Mouse (Mus musculus) skeletal muscle tissue, adult 2 months (tissue): Measurements from ENCODE around the gene Tmem63c.
A peak's percentile ranks its signal among the peaks of the same experiment; 100 is the strongest.

Experiments
- DNase-seq: peaks from one replicate; pipeline ENCODE4 v3.0.0-alpha.2; 2012; ENCODE audit warnings: low read depth, low spot score

The Tmem63c gene

GRCm38 (mm10) chr12:87021040-87021439, at the start of gene Tmem63c:
Gene Tmem63c (plus strand): TSS chr12:87021340.
- DNase-seq = no peak

GRCm38 (mm10) chr12:86973216-86973615, 47.9 kb upstream of the Tmem63c start:
- no peak for DNase-seq

GRCm38 (mm10) chr12:86973706-86974105, 47.4 kb upstream of the Tmem63c start:
- no peak for DNase-seq

- DNase-seq = peak; percentile 34
These were observed 46.5 kb upstream of the Tmem63c start for GRCm38 (mm10) chr12:86974387-86975288.

GRCm38 (mm10) chr12:86975761-86976160, 45.4 kb upstream of the Tmem63c start:
- no peak for DNase-seq

- no peak for DNase-seq
These were observed 44.5 kb upstream of the Tmem63c start for GRCm38 (mm10) chr12:86976511-86977168.

GRCm38 (mm10) chr12:86977833-86978232, 43.3 kb upstream of the Tmem63c start:
- DNase-seq = no peak

GRCm38 (mm10) chr12:86981180-86981579, 40.0 kb upstream of the Tmem63c start:
- DNase-seq = no peak

- peak; percentile 35 for DNase-seq
These were observed 37.5 kb upstream of the Tmem63c start for GRCm38 (mm10) chr12:86983470-86984193.

GRCm38 (mm10) chr12:86984194-86984555, 37.0 kb upstream of the Tmem63c start:
- no peak for DNase-seq

- no peak for DNase-seq
These were observed 34.6 kb upstream of the Tmem63c start for GRCm38 (mm10) chr12:86986562-86986961.

GRCm38 (mm10) chr12:86988227-86988626, 32.9 kb upstream of the Tmem63c start:
- no peak for DNase-seq

GRCm38 (mm10) chr12:86989378-86989777, 31.8 kb upstream of the Tmem63c start:
- DNase-seq = no peak

GRCm38 (mm10) chr12:86989890-86990754, 31.0 kb upstream of the Tmem63c start, which contains the start of gene Zdhhc22:
Gene Zdhhc22 (minus strand): TSS chr12:86990430.
- no peak for DNase-seq

GRCm38 (mm10) chr12:86990755-86991110, 30.4 kb upstream of the Tmem63c start:
- DNase-seq = no peak

- no peak for DNase-seq
These were observed 27.0 kb upstream of the Tmem63c start for GRCm38 (mm10) chr12:86994166-86994565.

- no peak for DNase-seq
These were observed 26.4 kb upstream of the Tmem63c start for GRCm38 (mm10) chr12:86994776-86995175.

- DNase-seq = no peak
These were observed 25.2 kb upstream of the Tmem63c start for GRCm38 (mm10) chr12:86995931-86996330.

- no peak for DNase-seq
These were observed 22.4 kb upstream of the Tmem63c start for GRCm38 (mm10) chr12:86998699-86999098.

- DNase-seq = peak; percentile 59
These were observed 21.8 kb upstream of the Tmem63c start for GRCm38 (mm10) chr12:86999283-86999820.
